Mouse (Mus musculus): Measurements from ENCODE around the gene Rps8.

DNA sequence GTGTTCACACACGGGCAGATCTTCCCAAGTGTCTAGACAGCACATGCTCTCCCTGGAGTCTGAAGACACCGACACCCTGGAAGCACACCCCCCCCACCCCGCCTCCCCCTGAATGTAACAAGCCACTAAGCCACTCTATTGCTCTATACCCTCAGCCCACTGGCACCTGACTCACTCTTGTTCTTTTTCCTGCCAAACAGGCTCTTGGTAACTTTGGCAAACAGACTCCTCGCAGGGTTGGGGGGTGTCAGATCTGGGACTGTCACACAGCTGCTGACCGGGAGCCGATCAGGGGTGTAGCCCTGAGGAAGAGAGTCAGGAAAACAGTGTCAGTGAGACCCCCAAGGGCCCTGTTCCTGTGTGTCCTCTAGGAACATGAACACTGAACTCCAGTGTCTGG lies 24.8 kb downstream of the Rps8 start:
- TF ChIP-seq GATA1 (IDR thresholded peaks at IDR 0.05; ENCODE audit: low read length): no peak
- TF ChIP-seq TAL1 (IDR thresholded peaks at IDR 0.05; ENCODE audit: low read length): no peak

Measured in erythroblast, embryonic 14.5 days (primary cell).